Mouse (Mus musculus) intestine, embryonic 16.5 days (tissue): ENCODE data around the gene Tssk3. TPM values are rescaled to one million over a fixed set of nuclear protein-coding genes. Genes with fewer than 3 reads are reported as not detected.
A peak's percentile ranks its signal among the peaks of the same experiment; 100 is the strongest.
"Not testable (repeated sequence)": the region's sequence is repeated elsewhere in the genome, so short reads cannot be mapped to it uniquely, and the experiment has no call there.

ENCODE experiments used
- ATAC-seq: fragments of 200-750 bp; cut with Nextera tagmentation; 2 replicates; pipeline ENCODE4 v1.8.0; 2017; ENCODE audit warnings: moderate TSS enrichment, moderate library complexity
- H3K27ac ChIP-seq: fragments of 300-500 bp; sonication (generic); 2 replicates; pipeline ENCODE4 v1.5.1; 2014; ENCODE audit warnings: mild to moderate bottlenecking, low read length
- H3K27me3 ChIP-seq: fragments of 300-500 bp; sonication (generic); replicated peaks from 2 replicates; pipeline ENCODE4 v1.6.1; 2014; ENCODE audit warnings: low read length, control low read depth, mixed read lengths; ENCODE audit not compliant: control insufficient read depth, insufficient read depth
- H3K36me3 ChIP-seq: fragments of 300-500 bp; sonication (generic); 2 replicates; pipeline ENCODE4 v1.6.1; 2014; ENCODE audit warnings: low read length, control low read depth; ENCODE audit not compliant: control insufficient read depth, insufficient read depth
- H3K4me1 ChIP-seq: fragments of 300-500 bp; sonication (generic); 2 replicates; pipeline ENCODE4 v1.6.1; 2014; ENCODE audit warnings: low read length, control low read depth, mixed read lengths; ENCODE audit not compliant: control insufficient read depth, insufficient read depth
- H3K4me2 ChIP-seq: fragments of 300-500 bp; sonication (generic); 2 replicates; pipeline ENCODE4 v1.6.1; 2014; ENCODE audit warnings: low read depth, low read length, control low read depth
- H3K4me3 ChIP-seq: fragments of 300-500 bp; sonication (generic); 2 replicates; pipeline ENCODE4 v1.5.1; 2014; ENCODE audit warnings: mild to moderate bottlenecking, low read length
- H3K9ac ChIP-seq: fragments of 300-500 bp; sonication (generic); 2 replicates; pipeline ENCODE4 v1.6.1; 2014; ENCODE audit warnings: low read depth, low read length
- H3K9me3 ChIP-seq: fragments of 300-500 bp; sonication (generic); 2 replicates; pipeline ENCODE4 v1.6.1; 2016; ENCODE audit warnings: low read length, control low read depth; ENCODE audit not compliant: control insufficient read depth
- WGBS: fragments of 180-500 bp; shearing (Covaris S2); extraction: QIAGEN DNeasy Blood & Tissue Kit; methylation state at CpG from one replicate; pipeline ENCODE4 v1.1.7; 2014; 5-methylcytosine and 5-hydroxymethylcytosine counted together
- polyA plus RNA-seq: library from polyadenylated mRNA; unstranded; fragments of >200 nt; fragmentation: Nextera tagmentation; extraction: Ambion mirVana; gene quantifications from 2 replicates; pipeline ENCODE4 v1.2.1, GENCODE M21; 2015

Gene Tssk3
- polyA plus RNA-seq, 1 experiment from 2014 or later = not detected

GRCm38 (mm10) chr4:129457311-129457710, 33.5 kb downstream of the Tssk3 start:
- not testable (repeated sequence) for H3K36me3 ChIP-seq, H3K4me3 ChIP-seq, H3K27ac ChIP-seq, H3K4me2 ChIP-seq, ATAC-seq, H3K9me3 ChIP-seq, H3K9ac ChIP-seq, H3K27me3 ChIP-seq, H3K4me1 ChIP-seq
- WGBS = 81% methylated on average over 2 of the region's 2 CpGs

GRCm38 (mm10) chr4:129456126-129456525, 34.7 kb downstream of the Tssk3 start:
- no peak overlapping the region for H3K4me2 ChIP-seq
- no peaks in the 10 kb centered on the region for H3K4me1 ChIP-seq
- no peaks in the 10 kb centered on the region for H3K9me3 ChIP-seq
- no peaks in the 10 kb centered on the region for H3K36me3 ChIP-seq
- no peaks in the 10 kb centered on the region for H3K27me3 ChIP-seq
- ATAC-seq = no peak
- H3K27ac ChIP-seq = no peak overlapping the region
- no peak overlapping the region for H3K9ac ChIP-seq
- WGBS = 54% methylated on average over 5 of the region's 5 CpGs
- no peak overlapping the region for H3K4me3 ChIP-seq

GRCm38 (mm10) chr4:129455265-129455664, 35.6 kb downstream of the Tssk3 start:
- ATAC-seq = peak; percentile 88
- H3K9me3 ChIP-seq = no peaks in the 10 kb centered on the region
- no peak overlapping the region for H3K4me2 ChIP-seq
- no peak overlapping the region for H3K27ac ChIP-seq
- no peaks in the 10 kb centered on the region for H3K27me3 ChIP-seq
- H3K9ac ChIP-seq = no peak overlapping the region
- H3K36me3 ChIP-seq = no peaks in the 10 kb centered on the region
- WGBS = 5% methylated on average over 5 of the region's 5 CpGs
- no peak overlapping the region for H3K4me3 ChIP-seq
- no peaks in the 10 kb centered on the region for H3K4me1 ChIP-seq

GRCm38 (mm10) chr4:129451471-129452169, 39.2 kb downstream of the Tssk3 start:
- H3K9ac ChIP-seq = no peak overlapping the region
- H3K9me3 ChIP-seq = no peaks in the 10 kb centered on the region
- no peaks in the 10 kb centered on the region for H3K4me1 ChIP-seq
- no peak overlapping the region for H3K4me3 ChIP-seq
- no peak overlapping the region for H3K4me2 ChIP-seq
- no peak overlapping the region for H3K27ac ChIP-seq
- H3K27me3 ChIP-seq = no peaks in the 10 kb centered on the region
- ATAC-seq = no peak
- H3K36me3 ChIP-seq = no peaks in the 10 kb centered on the region
- 81% methylated on average over 15 of the region's 15 CpGs for WGBS

GRCm38 (mm10) chr4:129450851-129451250, 40.0 kb downstream of the Tssk3 start:
- H3K36me3 ChIP-seq = no peaks in the 10 kb centered on the region
- no peak overlapping the region for H3K4me3 ChIP-seq
- H3K9ac ChIP-seq = no peak overlapping the region
- no peaks in the 10 kb centered on the region for H3K4me1 ChIP-seq
- H3K27me3 ChIP-seq = no peaks in the 10 kb centered on the region
- no peak for ATAC-seq
- H3K4me2 ChIP-seq = no peak overlapping the region
- no peaks in the 10 kb centered on the region for H3K9me3 ChIP-seq
- 80% methylated on average over 2 of the region's 2 CpGs for WGBS
- no peak overlapping the region for H3K27ac ChIP-seq

GRCm38 (mm10) chr4:129448713-129449112, 42.1 kb downstream of the Tssk3 start:
- Histone ChIP-seq H3K9me3 (no peaks in the 10 kb centered on the region), H3K4me1 (no peaks in the 10 kb centered on the region), H3K36me3 (no peaks in the 10 kb centered on the region), H3K4me3 (no peak overlapping the region), H3K27ac (no peak overlapping the region), H3K9ac (no peak overlapping the region), H3K27me3 (no peaks in the 10 kb centered on the region), H3K4me2 (no peak overlapping the region)
- WGBS = 91% methylated on average over 6 of the region's 6 CpGs
- ATAC-seq = no peak

- Histone ChIP-seq H3K27me3 (no peaks in the 10 kb centered on the region), H3K4me2 (no peak overlapping the region), H3K36me3 (no peaks in the 10 kb centered on the region), H3K9ac (no peak overlapping the region), H3K4me1 (no peaks in the 10 kb centered on the region), H3K9me3 (no peaks in the 10 kb centered on the region), H3K4me3 (no peak overlapping the region), H3K27ac (no peak overlapping the region)
- 74% methylated on average over 11 of the region's 11 CpGs for WGBS
- no peak for ATAC-seq
Observed at GRCm38 (mm10) chr4:129447778-129448563, 42.9 kb downstream of the Tssk3 start.

GRCm38 (mm10) chr4:129447360-129447759, 43.5 kb downstream of the Tssk3 start:
- H3K9ac ChIP-seq = no peak overlapping the region
- no peaks in the 10 kb centered on the region for H3K27me3 ChIP-seq
- H3K4me1 ChIP-seq = no peaks in the 10 kb centered on the region
- H3K9me3 ChIP-seq = no peaks in the 10 kb centered on the region
- no peak overlapping the region for H3K4me3 ChIP-seq
- no peak for ATAC-seq
- no peak overlapping the region for H3K27ac ChIP-seq
- WGBS = 85% methylated on average over 8 of the region's 8 CpGs
- no peak overlapping the region for H3K4me2 ChIP-seq
- H3K36me3 ChIP-seq = no peaks in the 10 kb centered on the region

GRCm38 (mm10) chr4:129441145-129441544, 49.7 kb downstream of the Tssk3 start:
- WGBS = 29% methylated on average over 6 of the region's 6 CpGs
- H3K4me2 ChIP-seq = peak overlapping the region; percentile 77
- peak overlapping the region; percentile 51 for H3K4me3 ChIP-seq
- ATAC-seq = no peak
- no peaks in the 10 kb centered on the region for H3K36me3 ChIP-seq
- peaks cover 6% of the 10 kb centered on the region; the same call in 1 of the 2 replicates for H3K27me3 ChIP-seq
- no peaks in the 10 kb centered on the region for H3K9me3 ChIP-seq
- 0 out of 2 replicates have a peak, but pooled peaks cover 3% of the 10 kb centered on the region for H3K4me1 ChIP-seq
- no peak overlapping the region for H3K27ac ChIP-seq
- H3K9ac ChIP-seq = no peak overlapping the region
